Mouse (Mus musculus) gastrocnemius, postnatal 14 days (tissue): Measurements from ENCODE around the gene Etnppl. TPM values are rescaled to one million over a fixed set of nuclear protein-coding genes. Genes with fewer than 3 reads are reported as not detected.

Experiments
- DNase-seq: peaks from one replicate; pipeline ENCODE4 v3.0.0; 2021; ENCODE audit warnings: mixed read lengths
- intact Hi-C: fragments of 180-260 bp; cut with DNase I; formaldehyde crosslinking; loops from one replicate; pipeline ENCODE4 v1.15.1; 2025; ENCODE audit warnings: low total_unique reads
- long read RNA-seq, 2 experiments: library from polyadenylated mRNA; stranded (forward); transcript quantifications; one replicate each; pipeline ENCODE4 v2.0.0; 2021
- total RNA-seq, 2 experiments: library from RNA; stranded (reverse); gene quantifications; 2 replicates each; pipeline ENCODE4 v1.2.3; 2021

The Etnppl gene
- total RNA-seq: not detected
- long read RNA-seq, experiment 1: 0 reads
- long read RNA-seq, experiment 2: 0 reads

GRCm38 (mm10) chr3:130617439-130617898 is at the start of gene Etnppl:
Etnppl (plus strand) TSS chr3:130617448.
- intact Hi-C loops: no loop called here
- no peak for DNase-seq

- no peak for DNase-seq
- intact Hi-C loops: no loop called here
These were observed 48.7 kb upstream of the Etnppl start for GRCm38 (mm10) chr3:130568331-130569095.

- DNase-seq: no peak
- intact Hi-C loops: loop anchor here (5.0 kb wide), 2 partner anchors 381 to 481 kb away; no protein-coding TSS in a partner anchor
These were observed 44.0 kb upstream of the Etnppl start for GRCm38 (mm10) chr3:130573243-130573642.

- peak; percentile 29 for DNase-seq
- intact Hi-C loops: loop anchor here (5.0 kb wide), 2 partner anchors 382 to 482 kb away; no protein-coding TSS in a partner anchor
These were observed 42.6 kb upstream of the Etnppl start for GRCm38 (mm10) chr3:130574652-130575051.

GRCm38 (mm10) chr3:130576683-130577082 is 40.6 kb upstream of the Etnppl start:
- intact Hi-C loops: no loop called here
- no peak for DNase-seq

- peak; percentile 17 for DNase-seq
- intact Hi-C loops: no loop called here
These were observed 37.7 kb upstream of the Etnppl start for GRCm38 (mm10) chr3:130579501-130579900.

- DNase-seq: no peak
- intact Hi-C loops: no loop called here
These were observed 35.7 kb upstream of the Etnppl start for GRCm38 (mm10) chr3:130581577-130581976.

GRCm38 (mm10) chr3:130582903-130583664 is 34.2 kb upstream of the Etnppl start:
- intact Hi-C loops: no loop called here
- DNase-seq: no peak

GRCm38 (mm10) chr3:130584007-130584406 is 33.2 kb upstream of the Etnppl start:
- intact Hi-C loops: no loop called here
- DNase-seq: no peak

- intact Hi-C loops: no loop called here
- no peak for DNase-seq
These were observed 22.2 kb upstream of the Etnppl start for GRCm38 (mm10) chr3:130595050-130595449.

- intact Hi-C loops: no loop called here
- DNase-seq: no peak
These were observed 15.8 kb upstream of the Etnppl start for GRCm38 (mm10) chr3:130601491-130601890.

- intact Hi-C loops: no loop called here
- DNase-seq: no peak
These were observed 9.3 kb upstream of the Etnppl start for GRCm38 (mm10) chr3:130607924-130608323.

- DNase-seq: no peak
- intact Hi-C loops: no loop called here
These were observed 2.8 kb upstream of the Etnppl start for GRCm38 (mm10) chr3:130614444-130614843.

- intact Hi-C loops: no loop called here
- DNase-seq: no peak
These were observed 1.6 kb upstream of the Etnppl start for GRCm38 (mm10) chr3:130615625-130616024.

GRCm38 (mm10) chr3:130620517-130621146 is 3.4 kb downstream of the Etnppl start:
- DNase-seq: no peak
- intact Hi-C loops: no loop called here

- no peak for DNase-seq
- intact Hi-C loops: no loop called here
These were observed 11.1 kb downstream of the Etnppl start for GRCm38 (mm10) chr3:130628358-130628757.

GRCm38 (mm10) chr3:130633859-130634258 is 16.6 kb downstream of the Etnppl start:
- intact Hi-C loops: no loop called here
- no peak for DNase-seq

- intact Hi-C loops: no loop called here
- no peak for DNase-seq
These were observed 29.0 kb downstream of the Etnppl start for GRCm38 (mm10) chr3:130646110-130646810.

- no peak for DNase-seq
- intact Hi-C loops: no loop called here
These were observed 32.3 kb downstream of the Etnppl start for GRCm38 (mm10) chr3:130649569-130649968.
